Mouse (Mus musculus) thymus, postnatal 10 days (tissue): Measurements from ENCODE around the gene Ttll10.

ENCODE experiments used
- DNase-seq, 2 experiments: peaks; one replicate each; pipeline ENCODE4 v3.0.0; 2021; ENCODE audit warnings: low spot score in 2 of 2

Gene Ttll10

DNA sequence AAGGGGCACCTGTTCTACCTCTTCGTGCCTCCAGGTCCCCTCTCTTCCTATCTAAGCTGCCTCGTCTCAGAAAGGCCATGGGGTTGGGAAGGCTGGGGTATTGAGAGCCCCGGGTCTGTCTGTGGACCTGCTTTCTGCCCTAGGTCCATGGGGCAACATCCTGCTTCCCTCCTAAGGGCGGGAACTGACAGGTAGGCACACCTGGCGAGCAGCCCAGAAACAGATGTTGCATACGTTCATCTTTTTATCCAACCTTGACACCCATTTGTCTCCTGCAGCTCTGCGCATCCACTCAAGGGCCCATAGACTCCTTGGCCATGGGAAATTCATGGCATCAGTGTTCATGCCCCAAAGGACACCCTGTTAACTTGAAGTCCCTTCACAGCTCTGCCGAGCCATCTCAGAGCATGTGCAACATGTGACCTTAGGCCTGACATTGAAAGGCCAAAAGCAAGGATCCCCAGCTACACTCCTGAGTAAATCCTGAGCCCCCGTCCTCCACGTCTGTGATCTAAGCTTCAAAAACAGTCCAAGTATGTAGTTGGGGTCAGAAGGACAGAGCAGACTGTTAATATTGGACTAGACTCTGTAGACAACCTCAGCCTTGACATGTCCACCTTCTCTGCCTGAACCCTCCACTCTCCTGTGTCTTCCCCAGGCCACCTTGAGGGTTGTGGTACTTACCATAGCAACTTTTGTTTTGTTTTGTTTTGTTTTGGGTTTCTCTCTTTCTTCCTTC, 6.1 kb upstream of the Ttll10 start:
- no peak for DNase-seq

GRCm38 (mm10) chr4:156064510-156064897, 5.3 kb upstream of the Ttll10 start:
- DNase-seq, result no peak

DNA sequence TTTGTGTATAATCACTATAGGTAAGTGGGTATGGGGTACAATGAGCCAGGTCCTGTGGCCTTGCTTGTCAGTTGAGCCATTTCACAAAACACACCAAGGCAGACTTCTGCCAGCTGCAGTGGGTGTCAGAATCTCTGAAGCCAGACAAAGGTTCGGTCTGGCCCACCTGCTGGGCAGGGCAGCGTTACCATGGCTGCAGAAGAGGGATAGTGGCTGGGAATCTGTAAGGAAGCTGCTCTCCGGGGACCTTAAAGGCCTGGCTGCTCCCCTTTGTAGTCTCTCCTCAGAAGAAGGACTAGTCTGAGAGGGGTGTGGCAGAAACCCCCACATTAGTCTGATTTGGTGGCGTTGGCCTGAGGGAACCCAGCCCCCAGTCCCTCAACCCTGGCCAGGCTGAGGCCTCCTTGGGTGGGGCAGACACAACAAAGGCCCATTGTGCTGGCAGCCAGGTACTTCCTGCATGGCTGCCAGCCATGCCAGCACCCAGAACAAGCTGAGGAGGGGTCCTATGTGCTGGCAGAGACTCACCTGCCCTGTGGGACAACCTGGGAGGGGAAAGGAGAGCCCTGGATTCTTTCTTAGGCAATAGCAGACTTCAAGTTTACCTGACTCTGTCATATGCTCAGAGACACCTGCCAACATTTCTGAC, 4.8 kb upstream of the Ttll10 start:
- DNase-seq, result no peak

- no peak for DNase-seq
Measured at GRCm38 (mm10) chr4:156059713-156060112, 499 bp upstream of the Ttll10 start.

- DNase-seq, result no peak
Measured at GRCm38 (mm10) chr4:156058826-156059225, 388 bp downstream of the Ttll10 start.

GRCm38 (mm10) chr4:156057702-156058101, 1.5 kb downstream of the Ttll10 start:
- no peak for DNase-seq

- DNase-seq, result no peak
Measured at GRCm38 (mm10) chr4:156055173-156055572, 4.0 kb downstream of the Ttll10 start.

DNA sequence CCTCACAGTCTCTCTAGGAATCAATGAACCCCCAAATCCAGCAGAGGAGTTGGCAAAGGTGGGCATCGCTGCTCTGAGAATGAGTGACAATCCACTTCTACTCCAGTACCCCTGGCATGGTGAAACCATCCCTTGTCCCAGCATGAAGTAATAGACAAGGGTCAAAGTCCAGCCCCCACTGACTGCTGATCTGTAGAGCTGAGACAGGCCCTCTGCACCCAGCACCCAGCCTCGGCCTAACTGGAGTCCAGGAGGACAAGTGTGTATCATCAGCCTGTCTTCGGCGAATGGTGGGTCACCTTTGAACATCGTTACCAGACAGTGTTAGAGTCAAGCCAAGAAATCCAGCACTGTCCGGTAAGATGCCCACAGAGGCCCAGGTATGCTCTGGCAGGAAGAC, 4.6 kb downstream of the Ttll10 start:
- DNase-seq, result no peak

DNA sequence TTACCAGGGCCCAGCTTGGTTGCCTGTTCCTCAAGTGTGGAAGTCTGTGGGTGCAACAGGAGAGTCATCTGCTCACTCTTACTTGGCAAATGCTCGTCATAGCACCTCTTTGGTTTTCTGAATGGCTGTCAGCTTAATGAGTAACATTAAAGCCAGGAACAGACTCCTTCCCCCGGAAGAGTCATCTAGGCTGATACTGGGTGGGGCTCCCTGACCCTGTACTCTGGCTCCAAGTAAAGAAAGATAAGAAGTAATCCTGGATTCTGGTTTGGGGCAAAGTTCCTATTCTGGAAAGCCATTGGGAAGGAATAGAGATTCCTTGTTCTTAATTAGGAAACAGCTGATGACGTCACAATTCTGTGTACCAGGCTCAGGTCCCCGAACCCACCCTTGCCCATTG, 5.1 kb downstream of the Ttll10 start:
- no peak for DNase-seq

DNA sequence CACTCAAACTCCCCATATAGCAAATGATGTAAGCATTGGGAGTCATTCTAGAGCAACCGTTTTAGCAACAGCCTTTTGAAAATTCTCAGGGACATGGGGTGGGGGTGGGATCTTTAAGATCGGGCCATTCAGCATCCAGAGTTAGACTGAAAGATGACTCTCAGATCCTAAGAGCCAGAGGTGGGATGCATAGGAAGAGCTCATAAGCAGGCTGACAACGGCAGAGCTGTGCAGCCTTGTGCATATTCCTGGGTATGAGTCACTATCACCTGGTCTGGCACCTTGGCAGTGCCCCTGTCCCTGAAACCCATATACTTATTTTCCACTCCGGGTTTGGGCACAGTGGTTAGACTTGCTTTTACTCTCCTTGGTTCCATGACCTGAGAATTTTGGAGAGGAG, 6.1 kb downstream of the Ttll10 start:
- no peak for DNase-seq

- no peak for DNase-seq
Measured at GRCm38 (mm10) chr4:156050391-156050980, 8.7 kb downstream of the Ttll10 start.

- no peak for DNase-seq
Measured at GRCm38 (mm10) chr4:156049779-156050178, 9.4 kb downstream of the Ttll10 start.

DNA sequence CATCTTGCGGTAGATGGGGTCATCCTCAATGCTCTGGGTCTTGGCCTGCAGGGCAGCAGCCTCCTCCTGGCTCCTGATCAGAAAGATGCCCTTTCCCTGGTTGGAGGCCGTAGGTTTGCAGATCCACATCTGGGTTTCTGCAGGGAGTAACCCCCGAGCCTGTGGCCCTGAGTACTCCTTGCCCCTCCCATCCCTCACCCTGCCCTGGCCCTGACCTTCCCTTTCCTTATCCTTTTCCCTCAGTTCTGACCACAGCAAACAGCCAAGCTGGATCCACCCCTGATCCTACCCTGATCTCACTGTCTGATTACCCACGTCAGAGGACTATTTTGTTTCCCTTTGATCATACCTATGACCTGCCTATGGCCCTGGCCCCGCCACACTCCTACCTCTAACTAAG, 14.5 kb downstream of the Ttll10 start:
- DNase-seq, result no peak

- no peak for DNase-seq
Measured at GRCm38 (mm10) chr4:156034901-156035300, 24.3 kb downstream of the Ttll10 start.

GRCm38 (mm10) chr4:156034301-156034700, 24.9 kb downstream of the Ttll10 start:
- no peak for DNase-seq

GRCm38 (mm10) chr4:156033476-156034119, 25.6 kb downstream of the Ttll10 start:
- peak; percentile 69 to 78 for DNase-seq

DNA sequence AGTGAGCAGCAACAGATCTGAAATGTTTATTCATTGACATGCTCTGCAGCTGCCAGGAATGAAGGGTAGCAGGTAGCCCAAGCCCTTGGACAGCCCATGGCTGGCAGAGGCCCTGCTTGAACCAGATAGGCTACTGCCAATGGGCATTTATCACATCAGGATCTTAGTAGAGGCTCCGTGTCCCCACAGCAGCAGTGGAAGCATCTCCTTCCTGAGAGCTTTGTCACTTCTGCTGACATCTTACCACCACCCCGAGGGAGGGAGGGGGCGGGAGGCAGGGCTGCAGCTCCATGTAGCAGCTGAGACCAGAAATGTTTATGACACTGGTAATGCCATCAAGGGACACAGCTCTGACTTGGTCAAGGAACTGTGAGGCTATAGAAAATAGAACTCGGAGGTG, 26.4 kb downstream of the Ttll10 start:
- peak in 1 of 2 experiments; percentile 20 for DNase-seq

DNA sequence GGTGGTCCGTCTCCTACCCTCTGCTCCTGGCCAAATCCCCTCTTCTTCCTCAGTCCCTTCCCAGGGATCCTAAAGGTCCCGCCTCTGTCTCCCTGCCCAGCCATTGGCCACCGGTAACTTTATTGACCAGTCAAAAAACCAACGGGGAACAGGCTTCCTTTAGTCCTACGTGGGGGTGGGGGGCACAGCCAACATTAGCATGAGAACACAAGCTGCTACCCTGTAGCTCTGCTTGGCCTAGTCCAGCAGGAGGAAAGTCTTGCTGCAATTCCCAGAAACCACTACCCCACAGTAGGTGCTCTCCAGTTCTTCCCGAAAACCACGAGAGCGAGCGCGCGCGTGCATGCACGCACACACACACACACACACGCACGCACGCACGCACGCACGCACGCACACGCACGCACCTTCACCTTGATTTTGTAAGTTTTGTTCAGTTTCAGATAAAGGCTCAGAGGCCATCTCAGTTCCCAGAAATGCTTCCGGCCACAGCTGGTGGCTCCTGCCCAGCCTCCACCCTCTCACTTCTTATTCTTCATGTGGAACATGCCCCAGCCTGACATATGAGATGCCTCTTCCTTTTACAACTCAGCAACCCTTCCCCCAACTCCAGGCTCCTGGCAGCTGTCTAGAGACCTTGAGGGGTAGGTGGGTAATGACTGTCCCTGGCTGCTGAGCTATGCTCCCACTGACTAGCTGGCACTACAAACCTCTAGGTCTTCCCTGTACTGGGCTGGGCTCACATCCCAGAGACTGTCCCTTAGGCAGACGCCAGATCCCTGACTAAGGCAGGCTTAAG, 27.4 kb downstream of the Ttll10 start:
- DNase-seq, result peak; percentile 64 to 68

DNA sequence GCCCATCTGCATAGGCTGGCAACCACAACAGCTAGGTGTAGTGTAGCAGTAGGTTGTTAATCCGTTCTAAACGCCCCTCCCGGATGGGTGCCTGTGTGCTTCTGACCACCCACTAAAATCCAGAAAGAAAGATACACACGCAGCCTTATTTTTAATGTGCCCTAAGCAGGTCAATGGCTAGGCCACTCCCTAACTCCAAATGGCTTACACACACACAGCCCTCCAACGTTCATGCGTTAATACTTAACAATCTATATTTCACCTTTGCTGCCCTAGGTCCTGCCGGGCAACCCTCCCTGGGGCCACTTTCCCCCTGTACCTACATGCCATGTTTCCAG, 28.0 kb downstream of the Ttll10 start:
- DNase-seq, result no peak

- DNase-seq, result no peak
Measured at GRCm38 (mm10) chr4:156030651-156031118, 28.5 kb downstream of the Ttll10 start.

- DNase-seq, result no peak
Measured at GRCm38 (mm10) chr4:156028580-156028979, 30.6 kb downstream of the Ttll10 start.

DNA sequence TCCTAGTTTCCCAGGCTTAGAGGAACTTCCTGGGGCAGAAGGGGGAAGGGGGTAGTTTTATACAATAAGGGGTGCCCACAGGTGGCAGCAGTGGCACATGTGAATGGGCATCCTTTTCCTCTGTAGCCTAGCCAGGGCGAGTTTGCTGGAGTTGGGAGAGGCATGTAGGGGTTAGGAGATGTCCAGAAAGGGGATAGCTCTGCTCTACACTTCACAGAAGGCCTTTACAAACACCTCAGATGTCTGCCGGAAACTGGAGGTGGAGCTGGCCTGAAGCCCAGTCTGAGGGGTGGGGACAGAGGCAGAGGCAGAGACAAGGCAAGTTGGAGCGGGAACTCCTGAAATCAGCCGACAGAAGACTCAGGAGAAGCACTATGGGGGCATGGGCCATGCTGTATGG, 33.2 kb downstream of the Ttll10 start, which contains the start of gene Tnfrsf18:
TSS of gene Tnfrsf18 (plus strand) at position 152 of the 400 bp plus-strand sequence.
- DNase-seq, result peak; percentile 63 to 66
